Mouse (Mus musculus) lung, postnatal 0 days (tissue): Measurements from ENCODE around the gene Lpcat1.

Experiments
- CTCF ChIP-seq: IDR thresholded peaks from 2 replicates; pipeline ENCODE4 v1.5.1; 2016; ENCODE audit warnings: antibody characterized with exemption, mild to moderate bottlenecking
- EP300 ChIP-seq: IDR thresholded peaks from 2 replicates; pipeline ENCODE4 v1.6.1; 2016; ENCODE audit warnings: antibody characterized with exemption, mild to moderate bottlenecking, control low read depth

GRCm38 (mm10) chr13:73505686-73506467 is 38.9 kb downstream of the Lpcat1 start:
- TF ChIP-seq CTCF (peak; percentile 91), EP300 (no peak)
